In genomic region chr4:64669722-64670121, GRCm38 (mm10) we compare ENCODE assay signal across 27 mouse cellular contexts.
"Had no signal": no experiment of that assay in that cellular context is flagged by ENCODE, and none has a peak within 500 bp of the region (broad histone marks: within the 10 kb centered on the region; RNA-seq: fewer than 3 reads in every experiment).

No protein-coding gene starts in this region.

- H3K27me3 ChIP-seq: heart, embryonic 12.5 days; hindbrain, embryonic 13.5 days; hindbrain, embryonic 15.5 days; kidney, embryonic 15.5 days; limb, embryonic 12.5 days; liver, embryonic 13.5 days had no signal

- H3K9ac ChIP-seq: heart, embryonic 12.5 days; hindbrain, embryonic 13.5 days; hindbrain, embryonic 15.5 days; kidney, embryonic 15.5 days; limb, embryonic 12.5 days; liver, embryonic 13.5 days had no signal

- ATAC-seq: hindbrain, postnatal 0 days; intestine, embryonic 16.5 days had no signal

- H3K36me3 ChIP-seq: heart, embryonic 10.5 days; heart, embryonic 12.5 days; hindbrain, embryonic 13.5 days; hindbrain, embryonic 15.5 days; kidney, embryonic 15.5 days; limb, embryonic 10.5 days; limb, embryonic 12.5 days; liver, embryonic 13.5 days had no signal

- H3K4me3 ChIP-seq: heart, adult 2 months; heart, embryonic 10.5 days; heart, embryonic 12.5 days; hindbrain, embryonic 13.5 days; hindbrain, embryonic 15.5 days; kidney, embryonic 15.5 days; left cerebral cortex, adult 2 months; limb, embryonic 10.5 days; limb, embryonic 12.5 days; liver, embryonic 13.5 days had no signal

- H3K4me2 ChIP-seq: heart, embryonic 12.5 days; hindbrain, embryonic 13.5 days; hindbrain, embryonic 15.5 days; kidney, embryonic 15.5 days; limb, embryonic 12.5 days; liver, embryonic 11.5 days; liver, embryonic 13.5 days had no signal

- H3K27ac ChIP-seq: heart, adult 2 months; heart, embryonic 10.5 days; hindbrain, embryonic 13.5 days; hindbrain, embryonic 15.5 days; hindbrain, postnatal 0 days; kidney, embryonic 15.5 days; kidney, postnatal 0 days; left cerebral cortex, adult 2 months; limb, embryonic 10.5 days; limb, embryonic 12.5 days; liver, embryonic 13.5 days had no signal

- H3K9me3 ChIP-seq: heart, embryonic 10.5 days; heart, embryonic 12.5 days; hindbrain, embryonic 13.5 days; hindbrain, embryonic 15.5 days; kidney, embryonic 15.5 days; limb, embryonic 10.5 days; limb, embryonic 12.5 days; liver, embryonic 13.5 days had no signal

- DNase-seq: gastrocnemius, postnatal 14 days; gastrocnemius, postnatal 36 days; heart, adult 11 months; heart, adult 2 months; heart, postnatal 10 days; heart, postnatal 36 days; kidney, adult 11 months; kidney, adult 2 months; kidney, adult 9 months; kidney, postnatal 14 days; kidney, postnatal 36 days; layer of hippocampus, adult 9-11 months; layer of hippocampus, postnatal 36 days; liver; liver, embryonic 13.5 days had no signal

- H3K4me1 ChIP-seq: heart, embryonic 10.5 days; heart, embryonic 12.5 days; hindbrain, embryonic 13.5 days; hindbrain, embryonic 15.5 days; kidney, embryonic 15.5 days; limb, embryonic 10.5 days; limb, embryonic 12.5 days; liver, embryonic 13.5 days had no signal
